Mouse (Mus musculus) spleen, adult 10 weeks (tissue): ENCODE data around the gene Rxfp4. TPM values are rescaled to one million over a fixed set of nuclear protein-coding genes. Genes with fewer than 3 reads are reported as not detected.

Source experiments
- polyA plus RNA-seq: library from polyadenylated mRNA; stranded (reverse); fragments of 350-450 nt; fragmentation: Illumina TruSeq; extraction: RNeasy Lipid Tissue Mini Kit (QIAGEN cat#74804); gene quantifications from one replicate; pipeline ENCODE4 v1.2.3, GENCODE M21; 2015; ENCODE audit warnings: low replicate concordance; ENCODE audit not compliant: insufficient read depth

Gene Rxfp4
- polyA plus RNA-seq = not detected

GRCm38 (mm10) chr3:88652846-88653515, at the start of gene Rxfp4:
Gene Rxfp4 (minus strand): TSS chr3:88653142.

GRCm38 (mm10) chr3:88684980-88685941, 32.3 kb upstream of the Rxfp4 start, which contains the start of gene Khdc4:
Gene Khdc4 (plus strand): TSS chr3:88685803.

DNA sequence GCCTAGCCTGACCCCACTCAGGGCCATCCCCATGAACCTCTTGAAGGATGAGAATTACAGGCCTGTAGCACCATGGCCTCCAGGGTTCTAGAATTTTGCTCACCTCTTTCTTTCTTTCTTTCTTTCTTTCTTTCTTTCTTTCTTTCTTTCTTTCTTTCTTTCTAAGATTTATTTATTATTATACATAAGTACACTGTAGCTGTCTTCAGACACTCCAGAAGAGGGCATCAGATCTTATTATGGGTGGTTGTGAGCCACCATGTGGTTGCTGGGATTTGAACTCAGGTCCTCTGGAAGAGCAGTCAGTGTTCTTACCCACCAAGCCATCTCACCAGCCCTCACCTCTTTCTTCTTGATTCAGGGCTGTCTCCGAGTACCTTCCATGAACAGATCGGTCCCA, 47.3 kb downstream of the Rxfp4 start, which contains the start of gene Arhgef2:
TSS of gene Arhgef2 (plus strand) at position 301 of the 400 bp plus-strand sequence.

Other genes with a start within 250 kb of the Rxfp4 start
- gene Pmf1, start 242.8 kb downstream of the Rxfp4 start, polyA plus RNA-seq = 20.9 TPM
- gene Slc25a44, start 228.0 kb downstream of the Rxfp4 start, polyA plus RNA-seq = 17.2 TPM
- gene Sema4a, start 192.0 kb downstream of the Rxfp4 start, polyA plus RNA-seq = 53.1 TPM
- gene Lmna, start 143.2 kb downstream of the Rxfp4 start, polyA plus RNA-seq = 2.3 TPM
- 1.9 TPM for gene Mex3a, start 120.7 kb downstream of the Rxfp4 start, polyA plus RNA-seq
- not detected for gene Rab25, start 104.8 kb downstream of the Rxfp4 start, polyA plus RNA-seq
- gene Lamtor2, start 100.1 kb downstream of the Rxfp4 start, polyA plus RNA-seq = 54.4 TPM
- gene Ubqln4, start 99.4 kb downstream of the Rxfp4 start, polyA plus RNA-seq = 35.5 TPM
- 101 TPM for gene Ssr2, start 77.3 kb downstream of the Rxfp4 start, polyA plus RNA-seq
- 104 TPM for gene Arhgef2, start 47.2 kb downstream of the Rxfp4 start, polyA plus RNA-seq
- gene Khdc4, start 32.7 kb upstream of the Rxfp4 start, polyA plus RNA-seq = 111 TPM
- gene Rit1, start 63.7 kb upstream of the Rxfp4 start, polyA plus RNA-seq = 41.7 TPM
- gene Syt11, start 122.0 kb upstream of the Rxfp4 start, polyA plus RNA-seq = 8.3 TPM
- gene Gon4l, start 182.1 kb upstream of the Rxfp4 start, polyA plus RNA-seq = 30.5 TPM